Mouse (Mus musculus) skeletal muscle tissue, adult 2 months (tissue): Measurements from ENCODE around the gene Lepr.
"Not testable (repeated sequence)": the region's sequence is repeated elsewhere in the genome, so short reads cannot be mapped to it uniquely, and the experiment has no call there.

Experiments used
- DNase-seq: peaks from one replicate; pipeline ENCODE4 v3.0.0-alpha.2; 2012; ENCODE audit warnings: low read depth, low spot score

Gene Lepr

GRCm38 (mm10) chr4:101715805-101716204 lies 1.4 kb upstream of the Lepr start:
- DNase-seq: no peak

- peak; percentile 7 for DNase-seq
Measured at GRCm38 (mm10) chr4:101718991-101719580, 1.9 kb downstream of the Lepr start.

- no peak for DNase-seq
Measured at GRCm38 (mm10) chr4:101721705-101722104, 4.5 kb downstream of the Lepr start.

GRCm38 (mm10) chr4:101741973-101742372 lies 24.8 kb downstream of the Lepr start:
- DNase-seq: no peak

GRCm38 (mm10) chr4:101745534-101745933 lies 28.3 kb downstream of the Lepr start:
- no peak for DNase-seq

- DNase-seq: no peak
Measured at GRCm38 (mm10) chr4:101760490-101760889, 43.3 kb downstream of the Lepr start.

- not testable (repeated sequence) for DNase-seq
Measured at GRCm38 (mm10) chr4:101843923-101844322, 126.7 kb downstream of the Lepr start, which contains the start of gene B020004J07Rik. TSS of gene B020004J07Rik (minus strand) at chr4:101844023.

- DNase-seq: no peak
Measured at GRCm38 (mm10) chr4:101850908-101851307, 133.7 kb downstream of the Lepr start.

- DNase-seq: no peak
Measured at GRCm38 (mm10) chr4:101860873-101861272, 143.7 kb downstream of the Lepr start.

- no peak for DNase-seq
Measured at GRCm38 (mm10) chr4:101862289-101862688, 145.1 kb downstream of the Lepr start.
